Mouse (Mus musculus): Measurements from ENCODE around the gene Efcc1. TPM values are rescaled to one million over a fixed set of nuclear protein-coding genes. Genes with fewer than 3 reads are reported as not detected.

Gene Efcc1
- polyA plus RNA-seq, 1 experiment from 2014 or later = 2.2 TPM

DNA sequence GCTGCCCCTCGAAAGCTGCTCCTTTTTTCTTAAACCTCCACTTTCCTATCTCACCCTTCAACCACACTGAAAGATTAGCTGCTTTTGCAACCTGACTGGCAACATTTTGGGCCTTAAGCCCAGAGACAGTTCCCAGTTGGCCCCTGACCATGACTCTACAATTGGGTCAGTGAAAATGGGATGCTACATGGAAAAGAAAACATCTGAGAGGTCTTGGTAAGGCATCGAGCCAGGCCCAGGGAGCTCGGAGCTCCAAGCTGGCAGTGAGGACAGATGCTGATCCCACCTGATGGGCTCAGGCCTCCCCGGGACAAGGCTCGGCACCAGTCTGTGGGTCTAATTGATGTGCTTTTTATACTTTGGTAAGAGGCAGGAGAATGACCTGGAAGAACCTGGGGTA is 61.2 kb downstream of the Efcc1 start:
- H3K4me1 ChIP-seq = 0 out of 2 replicates have a peak, but pooled peaks cover 10% of the 10 kb centered on the region
- H3K9me3 ChIP-seq (replicated peaks) = no peaks in the 10 kb centered on the region
- H3K9ac ChIP-seq = no peak overlapping the region
- H3K27ac ChIP-seq (replicated peaks) = no peak overlapping the region
- H3K4me3 ChIP-seq (replicated peaks) = no peak overlapping the region
- no peak for ATAC-seq (ENCODE audit: insufficient number of reproducible peaks, low FRiP score, low TSS enrichment, low read depth)
- H3K4me2 ChIP-seq (replicated peaks) = no peak overlapping the region
- H3K27me3 ChIP-seq = no peaks in the 10 kb centered on the region
- peaks cover 20% of the 10 kb centered on the region for H3K36me3 ChIP-seq
- 91% methylated on average over 5 of the region's 5 CpGs for WGBS

DNA sequence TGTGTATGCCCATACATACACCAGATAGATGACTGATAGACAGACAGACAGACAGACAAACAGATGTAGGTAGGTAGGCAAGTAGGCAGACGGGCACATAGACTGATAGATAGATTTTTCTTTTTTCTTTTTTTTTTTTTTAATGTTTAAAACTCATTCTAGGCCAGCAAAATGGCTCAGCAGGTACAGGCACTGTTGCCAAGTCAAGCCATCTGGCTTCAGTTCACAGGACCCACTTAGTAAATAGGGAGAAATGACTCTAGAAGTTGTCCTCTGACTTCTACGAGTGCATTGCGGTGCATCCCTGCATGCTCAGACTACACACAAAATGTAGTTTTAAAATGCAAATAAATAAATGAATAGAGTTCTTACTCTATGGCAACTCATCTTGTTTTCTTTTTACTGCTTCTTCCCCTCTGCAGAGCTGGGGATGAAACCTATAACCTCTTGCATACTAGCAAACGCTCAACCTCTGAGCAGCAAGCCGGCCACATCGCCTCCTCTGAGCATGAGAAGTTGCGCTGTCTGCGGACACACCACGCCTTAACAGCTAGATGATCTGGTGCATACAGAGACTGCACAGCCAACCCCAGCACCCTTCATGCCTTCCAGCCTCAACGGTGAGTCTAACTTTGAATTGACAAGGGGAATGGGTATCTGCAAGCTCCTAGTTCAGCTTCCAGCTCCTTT is 63.3 kb downstream of the Efcc1 start:
- H3K4me2 ChIP-seq (replicated peaks) = no peak overlapping the region
- ATAC-seq (ENCODE audit: insufficient number of reproducible peaks, low FRiP score, low TSS enrichment, low read depth) = no peak
- H3K9ac ChIP-seq = no peak overlapping the region
- WGBS = 92% methylated on average over 10 of the region's 10 CpGs
- no peak overlapping the region for H3K4me3 ChIP-seq (replicated peaks)
- 0 out of 2 replicates have a peak, but pooled peaks cover 6% of the 10 kb centered on the region for H3K4me1 ChIP-seq
- peaks cover 20% of the 10 kb centered on the region for H3K36me3 ChIP-seq
- no peaks in the 10 kb centered on the region for H3K27me3 ChIP-seq
- H3K9me3 ChIP-seq (replicated peaks) = no peaks in the 10 kb centered on the region
- H3K27ac ChIP-seq (replicated peaks) = no peak overlapping the region

DNA sequence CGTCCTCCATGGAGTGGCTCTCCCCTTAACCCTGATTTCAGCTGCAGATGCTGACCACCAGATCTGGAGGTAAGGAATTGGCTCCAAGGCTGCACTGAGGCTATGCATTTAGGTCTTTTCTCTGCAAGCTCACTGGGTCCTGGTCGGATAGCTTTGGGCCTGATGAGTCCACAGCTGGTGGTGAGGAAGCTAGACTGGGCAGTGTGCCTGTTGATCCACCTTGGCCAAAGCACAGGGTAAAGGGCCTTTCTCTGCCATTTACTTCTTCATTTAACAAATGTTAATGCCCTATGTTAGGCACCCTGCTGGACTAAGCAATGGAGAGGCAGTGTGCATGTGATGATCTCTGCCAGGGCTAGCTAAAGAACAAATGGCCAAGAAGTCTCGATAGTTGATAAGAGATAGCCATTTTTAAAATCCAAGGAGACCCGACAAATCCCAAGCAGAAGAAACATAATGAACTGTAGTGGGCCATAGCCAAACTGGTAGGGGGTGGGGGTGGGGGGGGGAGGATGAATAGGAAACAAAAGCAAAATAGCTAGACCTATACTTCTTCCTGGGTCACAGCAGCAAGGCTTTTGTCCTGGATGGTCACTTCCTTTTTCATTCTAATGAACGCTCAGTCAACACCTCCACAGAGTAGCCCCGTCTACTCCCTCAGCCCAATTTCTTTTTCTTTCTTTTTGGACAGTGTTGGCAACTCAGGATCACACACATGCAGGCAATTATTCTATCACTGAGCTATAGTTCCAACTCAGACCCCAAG is 64.9 kb downstream of the Efcc1 start:
- Histone ChIP-seq H3K4me3 (replicated peaks) (no peak overlapping the region), H3K4me1 (no peaks in the 10 kb centered on the region), H3K36me3 (peaks cover 20% of the 10 kb centered on the region), H3K27me3 (no peaks in the 10 kb centered on the region), H3K4me2 (replicated peaks) (no peak overlapping the region), H3K9ac (no peak overlapping the region), H3K27ac (replicated peaks) (no peak overlapping the region), H3K9me3 (replicated peaks) (no peaks in the 10 kb centered on the region)
- no peak for ATAC-seq (ENCODE audit: insufficient number of reproducible peaks, low FRiP score, low TSS enrichment, low read depth)
- 76% methylated on average over 6 of the region's 6 CpGs for WGBS

DNA sequence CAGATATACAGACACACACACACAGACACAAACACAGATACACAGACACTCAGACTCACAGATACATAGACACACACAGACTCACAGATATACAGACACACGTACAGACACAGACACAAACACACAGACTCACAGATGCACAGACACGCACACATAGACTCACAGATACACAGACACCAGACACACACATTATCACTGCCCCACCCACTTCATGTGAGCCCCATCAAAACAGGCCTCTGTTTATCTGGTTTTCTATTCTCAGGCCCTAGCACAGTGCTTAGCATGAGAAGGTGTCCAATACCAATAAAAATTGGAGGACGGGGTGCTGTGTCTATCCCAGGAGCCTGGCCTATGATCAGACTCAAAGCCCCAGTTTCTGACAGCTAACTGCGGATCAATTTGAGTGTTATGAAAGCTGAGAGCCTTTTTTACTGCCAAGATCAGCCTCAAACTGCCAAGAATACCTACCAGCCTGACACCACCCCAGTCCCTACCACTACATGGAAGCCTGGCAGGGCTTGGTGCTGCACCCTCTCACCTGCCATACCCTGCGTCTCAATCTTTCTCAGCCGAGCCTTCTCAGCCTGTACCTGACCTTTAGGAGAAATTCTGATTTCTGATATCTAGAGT is 65.7 kb downstream of the Efcc1 start:
- H3K36me3 ChIP-seq = peaks cover 18% of the 10 kb centered on the region
- no peak overlapping the region for H3K4me3 ChIP-seq (replicated peaks)
- H3K9me3 ChIP-seq (replicated peaks) = no peaks in the 10 kb centered on the region
- ATAC-seq (ENCODE audit: insufficient number of reproducible peaks, low FRiP score, low TSS enrichment, low read depth) = no peak
- 85% methylated on average over 6 of the region's 6 CpGs for WGBS
- no peak overlapping the region for H3K27ac ChIP-seq (replicated peaks)
- H3K4me2 ChIP-seq (replicated peaks) = no peak overlapping the region
- no peak overlapping the region for H3K9ac ChIP-seq
- no peaks in the 10 kb centered on the region for H3K27me3 ChIP-seq
- H3K4me1 ChIP-seq = no peaks in the 10 kb centered on the region

DNA sequence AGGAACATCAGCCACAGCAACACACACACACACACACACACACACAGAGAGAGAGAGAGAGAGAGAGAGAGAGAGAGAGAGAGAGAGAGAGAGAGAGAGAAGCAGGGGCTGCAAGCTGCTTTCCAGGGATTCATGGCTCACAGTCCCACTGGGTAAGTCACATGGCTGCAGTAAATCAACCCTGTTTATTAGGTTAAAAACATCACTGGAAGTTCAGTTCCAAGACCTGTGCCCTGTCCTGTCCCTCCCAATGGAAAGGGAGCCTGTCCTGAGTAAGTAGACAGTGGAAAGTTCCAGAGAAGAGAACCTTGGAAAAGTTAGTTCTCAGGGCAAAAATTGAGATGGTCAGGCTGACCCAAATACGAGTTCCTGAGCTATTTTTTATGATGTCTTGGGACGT is 66.7 kb downstream of the Efcc1 start:
- ATAC-seq (ENCODE audit: insufficient number of reproducible peaks, low FRiP score, low TSS enrichment, low read depth) = no peak
- Histone ChIP-seq H3K36me3 (peaks cover 9% of the 10 kb centered on the region), H3K27me3 (no peaks in the 10 kb centered on the region), H3K4me2 (replicated peaks) (no peak overlapping the region), H3K4me3 (replicated peaks) (no peak overlapping the region), H3K9me3 (replicated peaks) (no peaks in the 10 kb centered on the region), H3K4me1 (no peaks in the 10 kb centered on the region), H3K9ac (no peak overlapping the region), H3K27ac (replicated peaks) (no peak overlapping the region)
- 55% methylated on average over 2 of the region's 2 CpGs for WGBS

DNA sequence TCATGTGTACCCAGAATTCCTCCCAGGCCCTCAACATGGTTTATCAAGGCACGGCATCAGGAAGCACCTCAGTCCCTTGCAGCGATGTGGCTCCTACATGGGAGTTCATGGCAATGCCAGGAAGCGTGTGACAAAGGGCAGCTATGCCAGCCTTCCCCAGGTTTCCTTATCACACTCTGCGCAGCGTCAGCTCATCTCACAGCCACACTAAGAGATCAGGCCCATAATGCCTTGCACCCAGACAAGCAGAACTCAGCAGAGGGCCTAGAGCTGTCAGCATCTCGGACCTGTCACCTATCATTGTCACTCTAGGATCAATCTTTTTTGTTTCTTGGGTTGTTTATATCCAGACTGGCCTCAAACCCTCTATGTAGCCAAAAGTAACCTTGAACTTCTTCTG is 68.9 kb downstream of the Efcc1 start:
- Histone ChIP-seq H3K4me3 (replicated peaks) (no peak overlapping the region), H3K9me3 (replicated peaks) (no peaks in the 10 kb centered on the region), H3K27me3 (no peaks in the 10 kb centered on the region), H3K4me2 (replicated peaks) (no peak overlapping the region), H3K4me1 (no peaks in the 10 kb centered on the region), H3K9ac (no peak overlapping the region), H3K36me3 (no peaks in the 10 kb centered on the region), H3K27ac (replicated peaks) (no peak overlapping the region)
- no peak for ATAC-seq (ENCODE audit: insufficient number of reproducible peaks, low FRiP score, low TSS enrichment, low read depth)
- 92% methylated on average over 6 of the region's 6 CpGs for WGBS

DNA sequence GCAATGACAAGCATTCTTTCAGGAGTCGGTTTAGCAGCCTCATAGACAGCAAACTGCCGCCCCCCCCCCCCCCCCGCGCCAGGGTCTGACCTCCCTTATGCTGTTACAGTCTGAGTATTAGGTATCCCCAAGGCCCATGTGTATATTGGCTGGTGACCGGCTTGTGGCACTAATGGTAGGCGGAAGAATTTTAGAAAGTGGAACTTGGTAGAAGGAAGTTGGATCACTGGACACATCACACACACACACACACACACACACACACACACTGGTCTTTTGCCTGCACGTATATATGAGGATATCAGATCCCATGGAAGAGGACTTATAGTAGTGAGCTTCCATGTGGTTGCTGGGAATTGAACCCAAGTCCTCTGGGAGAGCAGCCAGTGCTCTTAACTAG is 71.8 kb downstream of the Efcc1 start:
- 84% methylated on average over 7 of the region's 7 CpGs for WGBS
- H3K9ac ChIP-seq = no peak overlapping the region
- no peaks in the 10 kb centered on the region for H3K9me3 ChIP-seq (replicated peaks)
- no peak overlapping the region for H3K4me2 ChIP-seq (replicated peaks)
- no peaks in the 10 kb centered on the region for H3K36me3 ChIP-seq
- H3K27me3 ChIP-seq = no peaks in the 10 kb centered on the region
- H3K4me1 ChIP-seq = 0 out of 2 replicates have a peak, but pooled peaks cover 5% of the 10 kb centered on the region
- H3K4me3 ChIP-seq (replicated peaks) = no peak overlapping the region
- no peak overlapping the region for H3K27ac ChIP-seq (replicated peaks)
- ATAC-seq (ENCODE audit: insufficient number of reproducible peaks, low FRiP score, low TSS enrichment, low read depth) = no peak

DNA sequence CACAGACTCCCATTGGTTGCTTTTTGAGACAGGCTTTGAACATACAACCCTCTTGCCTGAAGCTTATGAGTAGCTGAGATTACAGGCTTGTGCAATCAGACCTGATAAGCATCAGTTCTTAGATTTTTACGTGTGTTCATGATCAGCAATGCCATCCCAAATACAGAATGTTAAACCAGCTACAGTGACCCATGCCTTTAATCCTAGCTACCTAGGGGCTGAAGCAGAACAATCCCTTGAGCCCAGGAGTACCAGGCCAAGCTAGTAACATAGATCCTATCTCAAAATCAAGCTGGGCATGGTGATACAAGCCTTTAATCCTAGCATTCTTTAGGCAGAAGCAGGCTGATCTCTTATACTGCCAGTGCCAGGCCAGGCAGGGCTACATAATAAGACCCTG is 73.4 kb downstream of the Efcc1 start:
- Histone ChIP-seq H3K27me3 (no peaks in the 10 kb centered on the region), H3K4me1 (0 out of 2 replicates have a peak, but pooled peaks cover 5% of the 10 kb centered on the region), H3K9me3 (replicated peaks) (no peaks in the 10 kb centered on the region), H3K4me2 (replicated peaks) (no peak overlapping the region), H3K36me3 (no peaks in the 10 kb centered on the region), H3K4me3 (replicated peaks) (no peak overlapping the region), H3K27ac (replicated peaks) (no peak overlapping the region), H3K9ac (no peak overlapping the region)
- 73% methylated on average over 1 of the region's 1 CpGs for WGBS
- ATAC-seq (ENCODE audit: insufficient number of reproducible peaks, low FRiP score, low TSS enrichment, low read depth) = no peak

DNA sequence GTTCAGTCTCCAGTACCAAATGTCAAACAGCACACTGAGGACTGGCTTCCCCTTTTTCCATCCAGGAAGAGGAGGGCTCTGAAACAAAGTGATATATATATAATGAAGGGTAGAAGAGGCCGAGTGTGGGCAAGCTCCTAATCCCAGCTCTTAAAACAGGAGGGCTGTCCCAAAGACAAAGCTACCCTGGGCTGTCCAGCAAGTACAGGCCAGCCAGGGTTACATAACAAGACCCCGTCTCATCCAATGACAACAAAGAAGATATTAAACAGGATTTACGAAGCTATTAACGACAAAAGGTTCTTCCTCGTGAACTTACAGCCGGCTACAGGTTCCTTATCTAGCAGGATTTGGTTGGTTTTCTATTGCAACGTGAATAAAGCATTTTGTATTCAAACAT is 74.2 kb downstream of the Efcc1 start:
- H3K9me3 ChIP-seq (replicated peaks) = no peaks in the 10 kb centered on the region
- no peak overlapping the region for H3K4me3 ChIP-seq (replicated peaks)
- no peak overlapping the region for H3K9ac ChIP-seq
- 77% methylated on average over 7 of the region's 7 CpGs for WGBS
- H3K36me3 ChIP-seq = no peaks in the 10 kb centered on the region
- no peaks in the 10 kb centered on the region for H3K27me3 ChIP-seq
- H3K4me2 ChIP-seq (replicated peaks) = no peak overlapping the region
- no peak for ATAC-seq (ENCODE audit: insufficient number of reproducible peaks, low FRiP score, low TSS enrichment, low read depth)
- H3K27ac ChIP-seq (replicated peaks) = no peak overlapping the region
- peaks cover 12% of the 10 kb centered on the region for H3K4me1 ChIP-seq

DNA sequence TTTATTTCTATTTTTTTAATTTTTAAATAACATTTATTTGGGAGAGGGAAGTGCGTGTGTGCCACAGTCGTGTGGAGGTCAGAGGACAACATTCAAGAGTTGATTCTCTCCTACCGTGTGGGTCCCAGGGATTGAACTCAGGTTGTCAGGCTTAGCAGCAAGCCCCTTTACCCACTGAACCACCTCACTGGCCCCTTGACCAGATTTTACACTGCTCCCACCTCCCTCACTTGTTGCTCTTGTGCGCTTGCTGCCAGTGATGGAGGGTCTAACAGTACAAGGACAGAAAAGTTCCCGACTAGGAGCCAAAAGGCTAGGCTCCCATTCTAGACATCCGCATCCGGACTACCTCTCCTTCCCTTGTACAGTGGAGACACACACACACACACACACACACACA is 74.8 kb downstream of the Efcc1 start:
- Histone ChIP-seq H3K9me3 (replicated peaks) (no peaks in the 10 kb centered on the region), H3K4me2 (replicated peaks) (no peak overlapping the region), H3K4me3 (replicated peaks) (no peak overlapping the region), H3K27ac (replicated peaks) (no peak overlapping the region), H3K4me1 (peaks cover 18% of the 10 kb centered on the region), H3K36me3 (no peaks in the 10 kb centered on the region), H3K27me3 (no peaks in the 10 kb centered on the region), H3K9ac (no peak overlapping the region)
- WGBS = 93% methylated on average over 7 of the region's 7 CpGs
- no peak for ATAC-seq (ENCODE audit: insufficient number of reproducible peaks, low FRiP score, low TSS enrichment, low read depth)
